Mouse (Mus musculus) gastrocnemius, adult 2 months (tissue): ENCODE results near the gene Rtn2. TPM values are rescaled to one million over a fixed set of nuclear protein-coding genes. Genes with fewer than 3 reads are reported as not detected.

Experiments
- DNase-seq: peaks from one replicate; pipeline ENCODE4 v3.0.0; 2022
- H3K27ac ChIP-seq: fragments of 200-600 bp; 2 replicates; pipeline ENCODE4 v1.8.1; 2022; ENCODE audit warnings: mild to moderate bottlenecking
- H3K4me3 ChIP-seq: fragments of 200-600 bp; 2 replicates; pipeline ENCODE4 v1.8.1; 2022; ENCODE audit warnings: mild to moderate bottlenecking, moderate library complexity
- CTCF ChIP-seq: fragments of 200-600 bp; IDR thresholded peaks from 2 replicates; pipeline ENCODE4 v1.8.1; 2022; ENCODE audit warnings: antibody characterized with exemption, mild to moderate bottlenecking, moderate library complexity
- intact Hi-C: fragments of 180-260 bp; cut with DNase I; formaldehyde crosslinking; loops from one replicate; pipeline ENCODE4 v1.15.1; 2025
- total RNA-seq, 2 experiments: library from RNA; stranded (reverse); gene quantifications; 2 replicates each; pipeline ENCODE4 v1.2.3; 2021

Rtn2 gene
- total RNA-seq, 2 experiments from 2014 or later: 987 to 1,150 TPM

DNA sequence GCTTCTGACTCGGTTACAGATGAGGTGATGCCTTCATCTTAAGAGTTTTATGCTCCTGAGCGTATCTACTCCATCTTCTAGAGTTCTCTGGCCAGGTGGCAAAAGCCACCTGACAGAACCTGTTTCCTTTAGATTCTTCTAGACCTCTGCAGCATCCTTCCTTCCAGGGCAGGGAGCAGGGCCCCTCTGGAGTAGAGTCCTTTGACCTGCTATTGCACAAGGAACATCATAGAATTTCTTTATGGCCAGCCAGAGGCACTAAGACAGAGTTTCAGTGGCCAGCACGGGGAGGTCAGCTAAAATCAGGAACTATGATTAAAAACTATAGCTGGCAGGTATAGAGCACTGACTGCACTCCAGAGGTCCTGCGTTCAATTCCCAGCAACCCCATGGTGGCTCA is 30.3 kb upstream of the Rtn2 start:
- no peak for DNase-seq
- H3K4me3 ChIP-seq: no peak overlapping the region
- peak overlapping the region; percentile 53 for H3K27ac ChIP-seq
- TF ChIP-seq CTCF: no peak
- intact Hi-C loops: no loop called here

DNA sequence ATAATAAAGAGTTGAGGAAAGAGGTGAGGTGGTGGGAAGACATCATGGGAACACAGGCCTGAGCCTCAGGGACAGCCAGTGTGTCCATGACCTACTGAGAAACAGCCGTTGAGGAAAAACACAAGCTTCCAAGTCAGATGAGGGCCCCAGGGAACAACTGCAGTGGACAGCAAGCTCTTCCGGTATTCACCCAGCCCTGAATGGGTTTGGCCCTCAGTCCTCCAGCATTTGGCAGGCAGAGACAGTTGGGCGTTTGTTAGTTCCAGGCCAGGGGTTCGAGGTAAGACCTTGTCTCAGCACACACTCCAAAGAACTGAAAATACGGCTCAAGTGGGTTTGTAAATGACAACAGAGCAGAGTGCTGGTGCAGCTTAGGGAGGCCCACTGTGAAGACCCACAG is 29.0 kb upstream of the Rtn2 start:
- intact Hi-C loops: no loop called here
- no peak for DNase-seq
- TF ChIP-seq CTCF: no peak
- Histone ChIP-seq H3K27ac (peak overlapping the region; percentile 71), H3K4me3 (no peak overlapping the region)

- no peak for TF ChIP-seq CTCF
- DNase-seq: no peak
- H3K27ac ChIP-seq: no peak overlapping the region
- H3K4me3 ChIP-seq: no peak overlapping the region
- intact Hi-C loops: no loop called here
Measured at GRCm38 (mm10) chr7:19255395-19255794, 27.0 kb upstream of the Rtn2 start.

- intact Hi-C loops: no loop called here
- H3K4me3 ChIP-seq: no peak overlapping the region
- DNase-seq: no peak
- TF ChIP-seq CTCF: no peak
- no peak overlapping the region for H3K27ac ChIP-seq
Measured at GRCm38 (mm10) chr7:19256567-19256966, 25.9 kb upstream of the Rtn2 start.

GRCm38 (mm10) chr7:19257390-19258022 is 24.9 kb upstream of the Rtn2 start:
- peak overlapping the region; percentile 46; the same call in 1 of the 2 replicates for H3K27ac ChIP-seq
- no peak for TF ChIP-seq CTCF
- DNase-seq: peak; percentile 76
- intact Hi-C loops: no loop called here
- no peak overlapping the region for H3K4me3 ChIP-seq

DNA sequence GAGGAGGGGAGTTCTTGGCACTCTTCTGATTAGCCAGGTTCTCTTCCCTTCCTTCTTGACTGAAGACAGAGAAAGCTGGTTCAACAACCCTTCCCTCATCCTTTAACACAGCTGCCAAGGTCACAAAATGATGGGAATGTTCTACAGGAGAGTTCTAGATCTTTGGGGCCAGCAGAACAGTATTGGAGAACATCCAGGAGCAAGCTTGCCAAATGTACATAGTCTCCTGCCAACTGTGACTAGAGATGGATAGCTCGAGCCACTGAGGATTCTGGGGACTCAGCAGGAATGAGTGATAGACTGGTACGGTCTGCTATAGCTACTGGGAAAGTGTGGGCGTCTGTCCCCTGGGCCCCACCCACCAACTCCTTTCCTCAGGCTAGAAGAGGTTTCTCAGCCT is 24.1 kb upstream of the Rtn2 start:
- intact Hi-C loops: no loop called here
- TF ChIP-seq CTCF: no peak

GRCm38 (mm10) chr7:19265147-19265546 is 17.3 kb upstream of the Rtn2 start:
- peak; percentile 60 for DNase-seq
- intact Hi-C loops: no loop called here
- Histone ChIP-seq H3K27ac (peak overlapping the region; percentile 93), H3K4me3 (peak overlapping the region; percentile 21; the same call in 1 of the 2 replicates)
- no peak for TF ChIP-seq CTCF

More for the DNA sequence above, 24.1 kb upstream of the Rtn2 start:
- peak overlapping the region; percentile 46; the same call in 1 of the 2 replicates for H3K27ac ChIP-seq
- no peak for DNase-seq
- H3K4me3 ChIP-seq: no peak overlapping the region

GRCm38 (mm10) chr7:19265928-19266822 is 16.2 kb upstream of the Rtn2 start:
- Histone ChIP-seq H3K4me3 (peak overlapping the region; percentile 30), H3K27ac (peak overlapping the region; percentile 93)
- no peak for TF ChIP-seq CTCF
- DNase-seq: peak; percentile 66
- intact Hi-C loops: no loop called here

DNA sequence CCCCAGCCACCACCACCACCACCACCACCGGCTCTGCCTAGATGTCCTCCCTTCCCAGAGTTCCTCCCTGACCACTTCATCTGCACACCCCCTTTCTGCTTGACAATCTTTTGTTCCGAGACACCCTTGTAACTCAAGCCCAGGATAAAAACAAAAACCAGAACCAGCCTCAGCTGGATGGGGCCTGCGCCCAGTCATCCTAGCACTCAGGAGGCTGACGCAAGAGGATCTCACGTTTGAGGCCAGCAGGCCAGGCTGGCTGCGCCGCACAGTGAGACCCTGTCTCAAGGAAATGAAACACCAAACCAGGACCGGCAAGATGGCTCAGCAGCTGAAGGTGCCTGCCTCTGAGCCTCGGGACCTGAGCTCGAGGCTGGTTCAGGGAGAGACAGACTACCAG is 15.4 kb upstream of the Rtn2 start:
- Histone ChIP-seq H3K4me3 (peak overlapping the region; percentile 33; the same call in 1 of the 2 replicates), H3K27ac (peak overlapping the region; percentile 93)
- DNase-seq: peak; percentile 54
- intact Hi-C loops: no loop called here
- no peak for TF ChIP-seq CTCF

DNA sequence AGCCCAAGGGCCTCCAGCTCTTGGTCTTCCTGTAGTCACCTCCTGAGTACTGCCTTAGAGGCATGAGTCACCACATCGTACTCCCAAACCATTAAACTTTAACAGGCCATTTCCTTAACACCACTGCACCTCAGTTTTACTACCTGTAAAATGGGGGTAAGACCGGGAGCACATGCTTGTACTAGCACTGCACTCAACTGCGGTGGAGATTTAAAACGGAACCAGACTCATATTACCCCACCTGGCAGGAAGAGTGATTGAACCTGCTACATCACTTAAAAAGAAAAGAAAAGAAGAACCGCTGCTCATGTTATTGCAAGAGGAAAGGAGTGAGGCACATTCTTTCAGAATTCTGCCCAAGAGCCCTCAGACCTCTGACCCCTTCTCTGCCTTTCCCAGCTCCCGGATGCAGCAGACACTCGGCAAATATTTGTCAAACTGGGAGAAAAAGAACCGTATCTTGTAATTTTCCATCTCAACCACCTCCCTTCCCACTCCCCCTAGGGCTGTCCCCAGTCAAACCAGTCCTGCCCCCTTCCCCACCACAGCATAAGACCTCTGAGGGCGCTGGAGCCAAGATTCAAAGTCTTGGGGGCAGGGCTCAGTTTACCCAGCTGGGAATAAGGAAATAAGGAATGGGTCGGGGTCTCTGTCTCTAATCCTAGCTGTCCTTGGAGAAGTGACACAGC is 13.3 kb upstream of the Rtn2 start:
- TF ChIP-seq CTCF: no peak
- DNase-seq: no peak
- intact Hi-C loops: no loop called here

GRCm38 (mm10) chr7:19269721-19270441 is 12.5 kb upstream of the Rtn2 start:
- TF ChIP-seq CTCF: no peak
- intact Hi-C loops: no loop called here
- Histone ChIP-seq H3K4me3 (peak overlapping the region; percentile 95), H3K27ac (peak overlapping the region; percentile 93)
- DNase-seq: peak; percentile 82

More for the DNA sequence above, 13.3 kb upstream of the Rtn2 start:
- peak overlapping the region; percentile 93 for H3K27ac ChIP-seq
- peak overlapping the region; percentile 95 for H3K4me3 ChIP-seq
